Mouse (Mus musculus) CH12.LX (cell line): ENCODE results near the gene Col24a1. TPM values are rescaled to one million over a fixed set of nuclear protein-coding genes. Genes with fewer than 3 reads are reported as not detected.
A peak's percentile ranks its signal among the peaks of the same experiment; 100 is the strongest.

Source experiments
- DNase-seq: peaks from one replicate; pipeline ENCODE4 v3.0.0-alpha.2; 2013; ENCODE audit errors: extremely low read depth
- H3K27ac ChIP-seq: 2 replicates; pipeline ENCODE4 v1.5.1; 2012; ENCODE audit warnings: low read depth, mild to moderate bottlenecking, control low read depth, moderate library complexity; ENCODE audit not compliant: insufficient read depth
- H3K27me3 ChIP-seq: replicated peaks from 2 replicates; pipeline ENCODE3; 2012; ENCODE audit warnings: inconsistent platforms
- H3K36me3 ChIP-seq, 2 experiments: replicated peaks in 1 of 2; 2 replicates each; pipeline versions ENCODE3 to v1.6.1; 2012; ENCODE audit warnings: inconsistent platforms in 1 of 2, low read length in 1 of 2, mild to moderate bottlenecking in 1 of 2, mixed read lengths in 1 of 2, moderate library complexity in 1 of 2; ENCODE audit not compliant: control insufficient read depth in 1 of 2, insufficient read depth in 1 of 2
- H3K4me1 ChIP-seq, 2 experiments: 2 replicates each; pipeline ENCODE4 v1.6.1; 2012; ENCODE audit warnings: inconsistent platforms in 1 of 2, moderate library complexity in 1 of 2; ENCODE audit not compliant: insufficient read depth in 2 of 2, control insufficient read depth in 1 of 2
- H3K4me2 ChIP-seq: 2 replicates; pipeline ENCODE4 v1.6.1; 2012; ENCODE audit warnings: low read depth, mild to moderate bottlenecking, control low read depth; ENCODE audit not compliant: poor library complexity, insufficient read depth, severe bottlenecking
- H3K4me3 ChIP-seq, 3 experiments: fragments of 150-350 bp in 1 of 3; sonication (generic) in 1 of 3; replicated peaks in 1 of 3; 2 replicates each; pipeline versions ENCODE3 to v1.5.1; 2011 to 2012; ENCODE audit warnings: low read depth in 2 of 3, low read length in 2 of 3, mild to moderate bottlenecking in 2 of 3, moderate library complexity in 2 of 3, control low read depth in 1 of 3, improper control_type of control experiment in 1 of 3, inconsistent platforms in 1 of 3, mixed read lengths in 1 of 3; ENCODE audit not compliant: poor library complexity in 1 of 3
- H3K79me2 ChIP-seq: replicated peaks from 2 replicates; pipeline ENCODE4 v1.6.1; 2012; ENCODE audit warnings: mild to moderate bottlenecking, moderate library complexity; ENCODE audit not compliant: control insufficient read depth, poor library complexity, insufficient read depth, severe bottlenecking; ENCODE audit errors: extremely low read depth
- H3K9ac ChIP-seq: 2 replicates; pipeline ENCODE4 v1.6.1; 2012; ENCODE audit warnings: low read depth, mild to moderate bottlenecking, control low read depth, moderate library complexity; ENCODE audit not compliant: insufficient read depth
- H3K9me3 ChIP-seq: replicated peaks from 2 replicates; pipeline ENCODE3; 2012; ENCODE audit warnings: low read length, inconsistent platforms, mixed read lengths
- BHLHE40 ChIP-seq: IDR thresholded peaks from 2 replicates; pipeline ENCODE4 v1.6.1; 2011; ENCODE audit warnings: mild to moderate bottlenecking, low read depth, low read length, improper control_type of control experiment
- CHD1 ChIP-seq: IDR thresholded peaks from 2 replicates; pipeline ENCODE4 v1.6.1; 2012; ENCODE audit warnings: low read depth, low read length, improper control_type of control experiment, inconsistent platforms
- CHD2 ChIP-seq: IDR thresholded peaks from 2 replicates; pipeline ENCODE4 v1.6.1; 2011; ENCODE audit warnings: low read length, improper control_type of control experiment
- CTCF ChIP-seq, 2 experiments: IDR thresholded peaks in 1 of 2; conservative IDR thresholded peaks in 1 of 2; 2 replicates each; pipeline ENCODE4 v1.5.1; 2011 to 2012; ENCODE audit warnings: low read depth in 2 of 2, low read length in 2 of 2, improper control_type of control experiment in 1 of 2, inconsistent platforms in 1 of 2, mild to moderate bottlenecking in 1 of 2, moderate library complexity in 1 of 2
- E2F4 ChIP-seq: IDR thresholded peaks from 2 replicates; pipeline ENCODE4 v1.6.1; 2011; ENCODE audit warnings: low read depth, low read length, improper control_type of control experiment; ENCODE audit not compliant: insufficient replicate concordance
- EP300 ChIP-seq: IDR thresholded peaks from 2 replicates; pipeline ENCODE4 v1.6.1; 2011; ENCODE audit warnings: low read length, improper control_type of control experiment
- HCFC1 ChIP-seq: IDR thresholded peaks from 2 replicates; pipeline ENCODE4 v1.6.1; 2012; ENCODE audit warnings: low read depth, mild to moderate bottlenecking, inconsistent platforms, low read length, improper control_type of control experiment
- IRF4 ChIP-seq: IDR thresholded peaks from 2 replicates; pipeline ENCODE4 v1.6.1; 2014; ENCODE audit warnings: low read depth, mild to moderate bottlenecking, inconsistent platforms, low read length, improper control_type of control experiment
- JUN ChIP-seq: IDR thresholded peaks from 2 replicates; pipeline ENCODE4 v1.6.1; 2011; ENCODE audit warnings: low read depth, mild to moderate bottlenecking, low read length, improper control_type of control experiment, moderate library complexity; ENCODE audit not compliant: insufficient read depth
- JUND ChIP-seq: conservative IDR thresholded peaks from 2 replicates; pipeline ENCODE4 v1.6.1; 2011; ENCODE audit warnings: low read depth, low read length, improper control_type of control experiment
- MAFK ChIP-seq: IDR thresholded peaks from 2 replicates; pipeline ENCODE4 v1.6.1; 2011; ENCODE audit warnings: low read length, improper control_type of control experiment; ENCODE audit not compliant: insufficient replicate concordance
- MAX ChIP-seq: IDR thresholded peaks from 2 replicates; pipeline ENCODE4 v1.6.1; 2011; ENCODE audit warnings: low read length, improper control_type of control experiment
- MEF2A ChIP-seq: IDR thresholded peaks from 2 replicates; pipeline ENCODE4 v1.6.1; 2014; ENCODE audit warnings: low read depth, mild to moderate bottlenecking, inconsistent platforms, low read length, improper control_type of control experiment, borderline replicate concordance
- MXI1 ChIP-seq: IDR thresholded peaks from 2 replicates; pipeline ENCODE4 v1.6.1; 2011; ENCODE audit warnings: mild to moderate bottlenecking, low read depth, low read length, improper control_type of control experiment
- MYC ChIP-seq: IDR thresholded peaks from 2 replicates; pipeline ENCODE4 v1.6.1; 2011; ENCODE audit warnings: low read depth, mild to moderate bottlenecking, improper control_type of control experiment, low read length
- NELFE ChIP-seq: IDR thresholded peaks from 2 replicates; pipeline ENCODE4 v1.6.1; 2011; ENCODE audit warnings: low read depth, low read length, improper control_type of control experiment
- PAX5 ChIP-seq: IDR thresholded peaks from 2 replicates; pipeline ENCODE4 v1.6.1; 2012; ENCODE audit warnings: low read length, inconsistent platforms, mixed read lengths
- POLR2A ChIP-seq: IDR thresholded peaks from 2 replicates; pipeline ENCODE4 v1.6.1; 2011; ENCODE audit warnings: low read depth, mild to moderate bottlenecking, improper control_type of control experiment, low read length
- RAD21 ChIP-seq: IDR thresholded peaks from 2 replicates; pipeline ENCODE4 v1.6.1; 2011; ENCODE audit warnings: low read depth, mild to moderate bottlenecking, low read length, improper control_type of control experiment, moderate library complexity
- RCOR1 ChIP-seq: conservative IDR thresholded peaks from 2 replicates; pipeline ENCODE4 v1.6.1; 2012; ENCODE audit warnings: low read depth, mild to moderate bottlenecking, inconsistent platforms, low read length, improper control_type of control experiment
- SIN3A ChIP-seq: IDR thresholded peaks from 2 replicates; pipeline ENCODE4 v1.6.1; 2012; ENCODE audit warnings: low read length, improper control_type of control experiment, inconsistent platforms
- SMC3 ChIP-seq: IDR thresholded peaks from 2 replicates; pipeline ENCODE4 v1.6.1; 2011; ENCODE audit warnings: low read depth, low read length, improper control_type of control experiment
- TBP ChIP-seq: conservative IDR thresholded peaks from 2 replicates; pipeline ENCODE4 v1.6.1; 2011; ENCODE audit warnings: low read depth, low read length, improper control_type of control experiment
- TCF12 ChIP-seq: IDR thresholded peaks from 2 replicates; pipeline ENCODE4 v1.6.1; 2014; ENCODE audit warnings: low read depth, mild to moderate bottlenecking, inconsistent platforms, low read length, improper control_type of control experiment
- ZC3H11A ChIP-seq: IDR thresholded peaks from 2 replicates; pipeline ENCODE4 v1.6.1; 2012; ENCODE audit warnings: low read depth, mild to moderate bottlenecking, inconsistent platforms, low read length, improper control_type of control experiment
- dilution Hi-C: fragments of 300-500 bp; cut with MboI; formaldehyde crosslinking; loops from 2 replicates; pipeline ENCODE4 v1.14.3; 2020; ENCODE audit warnings: low sequenced_read_pairs; ENCODE audit not compliant: extremely low pct_unique_long_range_greater_than_20kb, extremely low pct_ligation_motif_present
- in situ Hi-C: fragments of 300-500 bp; cut with MboI; formaldehyde crosslinking; loops from 3 replicates; pipeline ENCODE4 v1.14.3; 2019; ENCODE audit warnings: low sequenced_read_pairs, low pct_ligation_motif_present, low pct_unique_long_range_greater_than_20kb, mixed read lengths
- polyA plus RNA-seq: library from polyadenylated mRNA; unstranded; fragments of >175 nt; gene quantifications from 2 replicates; pipeline ENCODE4 v1.2.1, GENCODE M21; 2012; ENCODE audit warnings: low read depth; ENCODE audit not compliant: insufficient read length
- total RNA-seq, 2 experiments: library from RNA; depleted of rRNA; stranded (reverse); fragments of 300-350 nt in 1 of 2; fragments of >200 nt in 1 of 2; gene quantifications; 2 replicates each; pipeline ENCODE4 v1.2.3; 2012 to 2014

The Col24a1 gene
- total and polyA plus RNA-seq, 3 experiments, result 0.10 TPM; not detected in 2

- peak; percentile 59 for DNase-seq
- Histone ChIP-seq H3K9me3 (peaks cover 3% of the 10 kb centered on the region), H3K27ac (no peak overlapping the region), H3K4me2 (no peak overlapping the region), H3K79me2 (no peaks in the 10 kb centered on the region), H3K9ac (no peak overlapping the region), H3K4me1 (peaks cover 0 to 9% of the 10 kb centered on the region in 2 experiments; a peak in 2 of 4 replicates), H3K4me3 (no peak overlapping the region), H3K27me3 (no peaks in the 10 kb centered on the region), H3K36me3 (no peaks in the 10 kb centered on the region)
- in situ Hi-C loops, result no loop called here
- dilution Hi-C loops, result no loop called here
- TF ChIP-seq CHD1, result no peak
- no peak for TF ChIP-seq SIN3A
- no peak for TF ChIP-seq JUND
- TF ChIP-seq CTCF (conservative IDR thresholded peaks at IDR 0.05 in 1 of 2, IDR thresholded peaks at IDR 0.05 in 1 of 2; ENCODE audit: low read depth in 2 of 2, low read length in 2 of 2), result peak; percentile 71 to 78
- peak; percentile 54 for TF ChIP-seq RAD21
- TF ChIP-seq NELFE, result no peak
- TF ChIP-seq TBP, result no peak
- TF ChIP-seq EP300, result no peak
- peak; percentile 66 for TF ChIP-seq SMC3
- TF ChIP-seq POLR2A, result no peak
Observed at GRCm38 (mm10) chr3:145365227-145365626, 73.0 kb downstream of the Col24a1 start.

DNA sequence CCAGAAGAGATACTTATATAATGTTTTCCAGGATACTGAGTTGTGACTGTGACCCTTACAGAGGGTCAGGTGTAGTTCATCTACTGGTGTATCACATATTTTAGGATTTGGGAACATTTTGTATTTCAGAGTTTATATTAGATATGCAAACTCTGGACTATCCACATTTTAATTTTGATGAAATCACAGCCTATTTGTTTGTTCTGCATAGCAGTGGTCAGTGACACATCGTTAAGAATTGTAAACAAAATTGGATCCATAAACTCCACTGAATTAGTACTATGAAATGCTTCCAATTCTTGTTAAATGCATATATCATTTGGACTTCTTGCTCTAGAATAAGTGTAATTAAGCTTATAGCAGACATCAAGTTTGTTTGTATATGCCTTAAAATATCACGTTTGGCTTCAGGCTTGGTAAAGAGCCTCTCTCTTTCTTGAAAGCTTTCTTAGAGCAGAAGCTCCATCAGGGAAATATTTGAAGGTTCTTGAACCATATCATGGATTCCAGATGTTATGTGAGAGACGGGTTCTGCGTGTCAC, 75.0 kb downstream of the Col24a1 start:
- DNase-seq, result no peak
- no peaks in the 10 kb centered on the region for H3K9me3 ChIP-seq
- no peak overlapping the region for H3K27ac ChIP-seq
- H3K36me3 ChIP-seq, result no peaks in the 10 kb centered on the region
- dilution Hi-C loops, result no loop called here
- in situ Hi-C loops, result no loop called here
- no peak overlapping the region for H3K4me3 ChIP-seq
- H3K79me2 ChIP-seq, result no peaks in the 10 kb centered on the region
- H3K4me1 ChIP-seq, result peaks cover 0 to 9% of the 10 kb centered on the region in 2 experiments; a peak in 2 of 4 replicates
- TF ChIP-seq IRF4 (no peak), MEF2A (no peak), CHD2 (no peak), MAFK (no peak), RCOR1 (no peak)
- TF ChIP-seq, all 38 proteins: peak for 0
- Histone ChIP-seq H3K4me2 (no peak overlapping the region), H3K27me3 (no peaks in the 10 kb centered on the region), H3K9ac (no peak overlapping the region)

DNA sequence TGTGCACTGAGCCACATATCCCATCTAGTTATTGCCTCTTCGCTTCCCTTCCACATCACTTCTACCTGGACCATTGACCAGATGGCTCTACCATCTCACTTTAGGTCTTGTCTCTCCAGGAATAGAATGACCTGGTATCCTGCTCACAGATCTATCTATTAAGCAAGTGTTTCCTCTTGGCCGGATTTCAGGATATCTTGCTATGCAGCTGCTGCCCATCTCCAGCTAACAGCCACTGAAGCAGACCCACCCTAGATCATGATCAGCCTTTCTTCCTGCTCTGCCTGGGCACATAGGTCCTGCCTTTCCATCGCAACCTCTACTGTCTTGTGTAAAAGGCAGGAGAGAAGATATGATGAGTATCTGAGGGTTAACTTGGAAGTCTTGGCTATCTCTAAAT, 84.0 kb downstream of the Col24a1 start:
- no peaks in the 10 kb centered on the region for H3K9me3 ChIP-seq
- no peaks in the 10 kb centered on the region for H3K27me3 ChIP-seq
- dilution Hi-C loops (no loop called here), in situ Hi-C loops (no loop called here)
- H3K4me3 ChIP-seq, result no peak overlapping the region
- H3K79me2 ChIP-seq, result no peaks in the 10 kb centered on the region
- no peaks in the 10 kb centered on the region for H3K36me3 ChIP-seq
- H3K4me2 ChIP-seq, result no peak overlapping the region
- H3K9ac ChIP-seq, result no peak overlapping the region
- H3K4me1 ChIP-seq, result peaks cover 4 to 20% of the 10 kb centered on the region in 2 experiments
- no peak for TF ChIP-seq HCFC1
- TF ChIP-seq MXI1, result no peak
- no peak for TF ChIP-seq CTCF (conservative IDR thresholded peaks at IDR 0.05 in 1 of 2, IDR thresholded peaks at IDR 0.05 in 1 of 2; ENCODE audit: low read depth in 2 of 2, low read length in 2 of 2)
- no peak for TF ChIP-seq TCF12
- no peak for TF ChIP-seq SIN3A
- TF ChIP-seq MAX, result no peak
- no peak for TF ChIP-seq PAX5
- no peak for TF ChIP-seq MYC
- no peak for TF ChIP-seq MEF2A
- TF ChIP-seq E2F4, result no peak
- no peak for TF ChIP-seq CHD1
- no peak for TF ChIP-seq EP300
- no peak for TF ChIP-seq JUND
- no peak for TF ChIP-seq JUN
- TF ChIP-seq CHD2, result no peak
- no peak for TF ChIP-seq BHLHE40
- no peak for TF ChIP-seq ZC3H11A
- H3K27ac ChIP-seq, result no peak overlapping the region
- no peak for DNase-seq
